Mouse (Mus musculus) stomach, postnatal 0 days (tissue): ENCODE data around the gene Rheb.

Source experiments
- CTCF ChIP-seq: IDR thresholded peaks from 2 replicates; pipeline ENCODE4 v1.5.1; 2016; ENCODE audit warnings: antibody characterized with exemption, low read depth, mild to moderate bottlenecking, moderate library complexity
- EP300 ChIP-seq: optimal IDR thresholded peaks from 2 replicates; pipeline ENCODE3; 2016; ENCODE audit warnings: antibody characterized with exemption

GRCm38 (mm10) chr5:24843841-24844240 lies 1.4 kb upstream of the Rheb start:
- TF ChIP-seq CTCF (no peak), EP300 (no peak)
